Mouse (Mus musculus) erythroblast, embryonic 14.5 days (primary cell): ENCODE data around the gene Hist1h2bf.

ENCODE experiments used
- GATA1 ChIP-seq: IDR thresholded peaks from 2 replicates; pipeline ENCODE4 v1.6.1; 2012; ENCODE audit warnings: low read length, inconsistent platforms, mixed read lengths
- TAL1 ChIP-seq: IDR thresholded peaks from 3 replicates; pipeline ENCODE4 v1.6.1; 2012; ENCODE audit warnings: low read length, inconsistent platforms, mixed read lengths

- TF ChIP-seq TAL1 (no peak), GATA1 (no peak)
These were observed 9.5 kb downstream of the Hist1h2bf start for GRCm38 (mm10) chr13:23564482-23564881.
